Mouse (Mus musculus) megakaryocyte, embryonic 14.5 days (primary cell): ENCODE data around the gene Lrfn2.

ENCODE experiments used
- FLI1 ChIP-seq: IDR thresholded peaks from 2 replicates; pipeline ENCODE4 v1.6.1; 2012; ENCODE audit warnings: low read length, inconsistent platforms, mixed read lengths
- GATA1 ChIP-seq: IDR thresholded peaks from 3 replicates; pipeline ENCODE4 v1.6.1; 2012; ENCODE audit warnings: mixed read lengths, low read length, inconsistent platforms, borderline replicate concordance

GRCm38 (mm10) chr17:48925426-48925825, 6.8 kb upstream of the Lrfn2 start:
- TF ChIP-seq GATA1 (no peak), FLI1 (no peak)
